Mouse (Mus musculus): ENCODE data around the gene Gm10436. TPM values are rescaled to one million over a fixed set of nuclear protein-coding genes. Genes with fewer than 3 reads are reported as not detected.
"Not testable (repeated sequence)": the region's sequence is repeated elsewhere in the genome, so short reads cannot be mapped to it uniquely, and the experiment has no call there.

Gm10436 gene
- 0.42 TPM in 1 of 2 replicates, not detected in the other for total RNA-seq (2012; rRNA removed)

DNA sequence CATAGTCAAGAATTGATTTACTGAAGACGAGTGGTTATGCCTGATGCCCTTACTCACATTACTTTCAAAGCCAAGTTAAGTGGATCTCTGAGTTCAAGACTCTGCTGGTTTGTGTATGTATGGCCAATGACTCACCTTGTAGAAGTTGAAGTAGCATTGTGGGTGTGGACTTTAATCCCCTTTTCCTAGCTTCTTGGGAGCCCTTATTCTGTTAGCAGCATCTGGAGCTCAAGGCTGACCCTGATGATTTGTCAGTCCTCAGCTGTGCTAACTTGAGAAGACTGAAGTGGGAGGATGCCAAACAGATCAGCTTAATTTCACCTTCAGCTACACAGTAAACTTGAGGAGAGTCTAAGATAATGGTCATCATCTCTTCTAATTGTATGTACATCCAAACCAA lies at the start of gene Gm10436:
Gene Gm10436 (minus strand): TSS at position 101 of the 400 bp plus-strand sequence.
- in situ Hi-C loops (cut with MboI; ENCODE audit: low sequenced_read_pairs in 2 of 2, unreplicated experiment in 2 of 2); DNase-seq (ENCODE audit: low read depth, low spot score); H3K4me1 ChIP-seq (ENCODE audit: control insufficient read depth in 2 of 2, insufficient read depth in 2 of 2, low read length in 2 of 2, poor library complexity in 1 of 2); H3K36me3 ChIP-seq (ENCODE audit: control insufficient read depth, insufficient read depth, low read length, poor library complexity, severe bottlenecking); H3K9me3 ChIP-seq (ENCODE audit: control insufficient read depth, insufficient read depth, low read depth, low read length); H3K9ac ChIP-seq (ENCODE audit: insufficient read depth, low read depth, low read length, poor library complexity, severe bottlenecking); H3K4me3 ChIP-seq (ENCODE audit: insufficient read depth in 1 of 2, low read depth in 1 of 2, low read length in 2 of 2, poor library complexity in 1 of 2, severe bottlenecking in 1 of 2); H3K27ac ChIP-seq (ENCODE audit: insufficient read depth, low read depth, low read length, poor library complexity, severe bottlenecking): not testable (repeated sequence)

DNA sequence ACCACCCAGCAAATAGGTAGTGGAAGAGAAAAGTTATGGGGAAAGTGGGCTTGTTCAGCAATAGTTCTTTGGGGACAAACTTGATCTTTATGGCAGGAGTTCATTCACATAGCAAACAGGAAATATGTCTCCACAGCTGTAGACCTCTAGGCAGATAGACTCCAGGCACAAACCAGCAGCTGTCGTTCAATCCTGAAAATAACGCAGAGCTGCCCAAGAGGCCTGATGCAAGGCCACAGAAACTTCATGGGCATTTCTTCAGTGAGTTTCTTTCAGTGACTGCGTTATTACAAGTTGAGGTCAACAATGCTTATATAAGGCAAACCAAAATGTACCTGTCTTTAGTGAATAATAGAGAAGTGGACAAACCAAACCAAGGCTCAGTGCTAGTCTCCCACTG lies 37.5 kb upstream of the Gm10436 start:
- no peaks in the 10 kb centered on the region for H3K9me3 ChIP-seq (ENCODE audit: control insufficient read depth, insufficient read depth, low read depth, low read length)
- H3K36me3 ChIP-seq (ENCODE audit: control insufficient read depth, insufficient read depth, low read length, poor library complexity, severe bottlenecking), result no peaks in the 10 kb centered on the region
- no peak for DNase-seq (ENCODE audit: low read depth, low spot score)
- no peak overlapping the region for H3K9ac ChIP-seq (ENCODE audit: insufficient read depth, low read depth, low read length, poor library complexity, severe bottlenecking)
- H3K4me3 ChIP-seq (ENCODE audit: insufficient read depth in 1 of 2, low read depth in 1 of 2, low read length in 2 of 2, poor library complexity in 1 of 2, severe bottlenecking in 1 of 2), result no peak overlapping the region
- no peak for TF ChIP-seq ZC3H11A (IDR thresholded peaks at IDR 0.05; ENCODE audit: borderline replicate concordance, low read depth, low read length)
- no peak for TF ChIP-seq ZNF384 (IDR thresholded peaks at IDR 0.05; ENCODE audit: low read depth, low read length)
- no peak for TF ChIP-seq HCFC1 (IDR thresholded peaks at IDR 0.05; ENCODE audit: borderline replicate concordance, insufficient read depth, low read length)
- no peak for TF ChIP-seq MAFK (IDR thresholded peaks at IDR 0.05; ENCODE audit: insufficient read depth, low read depth, low read length)
- no peak for TF ChIP-seq CHD2 (IDR thresholded peaks at IDR 0.05; ENCODE audit: low read depth, low read length)
- H3K4me1 ChIP-seq (ENCODE audit: control insufficient read depth in 2 of 2, insufficient read depth in 2 of 2, low read length in 2 of 2, poor library complexity in 1 of 2), result no peaks in the 10 kb centered on the region
- in situ Hi-C loops (cut with MboI; ENCODE audit: low sequenced_read_pairs in 2 of 2, unreplicated experiment in 2 of 2), result no loop called here
- H3K27ac ChIP-seq (ENCODE audit: insufficient read depth, low read depth, low read length, poor library complexity, severe bottlenecking), result no peak overlapping the region

DNA sequence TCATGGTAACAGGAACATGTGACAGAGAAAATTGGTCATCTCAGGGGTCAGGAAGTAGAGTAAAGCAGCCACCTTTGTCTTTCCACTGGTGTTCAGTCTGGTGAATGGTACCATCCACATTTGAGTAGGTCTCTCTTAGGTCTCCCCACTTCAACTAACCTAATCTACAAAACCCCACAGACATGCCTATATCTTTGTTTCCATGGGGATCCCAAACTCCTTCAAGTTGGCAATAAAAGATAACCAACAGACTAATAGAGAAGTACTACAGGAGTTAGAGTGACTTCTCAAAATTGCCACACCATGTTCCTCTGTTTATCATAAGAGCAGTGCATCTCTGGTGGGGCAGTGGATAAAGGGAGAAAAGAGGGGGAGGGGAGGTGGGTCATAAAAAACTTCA lies 36.2 kb upstream of the Gm10436 start:
- in situ Hi-C loops (cut with MboI; ENCODE audit: low sequenced_read_pairs in 2 of 2, unreplicated experiment in 2 of 2); H3K4me1 ChIP-seq (ENCODE audit: control insufficient read depth in 2 of 2, insufficient read depth in 2 of 2, low read length in 2 of 2, poor library complexity in 1 of 2); H3K36me3 ChIP-seq (ENCODE audit: control insufficient read depth, insufficient read depth, low read length, poor library complexity, severe bottlenecking); H3K4me3 ChIP-seq (ENCODE audit: insufficient read depth in 1 of 2, low read depth in 1 of 2, low read length in 2 of 2, poor library complexity in 1 of 2, severe bottlenecking in 1 of 2); H3K9ac ChIP-seq (ENCODE audit: insufficient read depth, low read depth, low read length, poor library complexity, severe bottlenecking); H3K27ac ChIP-seq (ENCODE audit: insufficient read depth, low read depth, low read length, poor library complexity, severe bottlenecking); DNase-seq (ENCODE audit: low read depth, low spot score); H3K9me3 ChIP-seq (ENCODE audit: control insufficient read depth, insufficient read depth, low read depth, low read length): not testable (repeated sequence)

DNA sequence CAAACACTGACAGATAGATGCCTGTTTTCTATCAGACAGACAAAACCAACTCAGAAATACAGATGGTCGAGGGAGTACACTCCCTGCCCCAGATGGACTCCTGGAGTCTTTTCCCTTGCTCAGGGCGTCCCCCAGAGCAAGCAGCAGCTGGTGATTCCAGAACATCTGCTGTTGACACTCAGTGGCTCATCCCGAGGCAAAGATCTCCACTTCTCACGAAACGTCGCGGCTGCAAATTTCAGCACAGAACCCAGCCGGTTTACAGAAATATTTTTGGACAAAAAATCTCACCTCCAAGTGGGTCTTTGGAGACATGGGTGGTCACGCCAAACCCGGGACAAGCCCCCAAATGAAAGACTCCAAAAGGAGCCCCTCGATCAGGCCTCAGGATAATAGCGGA lies 32.7 kb upstream of the Gm10436 start:
- TF ChIP-seq HCFC1 (IDR thresholded peaks at IDR 0.05; ENCODE audit: borderline replicate concordance, insufficient read depth, low read length) (no peak), ZNF384 (IDR thresholded peaks at IDR 0.05; ENCODE audit: low read depth, low read length) (no peak), ZC3H11A (IDR thresholded peaks at IDR 0.05; ENCODE audit: borderline replicate concordance, low read depth, low read length) (no peak), CHD2 (IDR thresholded peaks at IDR 0.05; ENCODE audit: low read depth, low read length) (no peak), MAFK (IDR thresholded peaks at IDR 0.05; ENCODE audit: insufficient read depth, low read depth, low read length) (no peak)
- no peaks in the 10 kb centered on the region for H3K4me1 ChIP-seq (ENCODE audit: control insufficient read depth in 2 of 2, insufficient read depth in 2 of 2, low read length in 2 of 2, poor library complexity in 1 of 2)
- no peaks in the 10 kb centered on the region for H3K9me3 ChIP-seq (ENCODE audit: control insufficient read depth, insufficient read depth, low read depth, low read length)
- no peak overlapping the region for H3K4me3 ChIP-seq (ENCODE audit: insufficient read depth in 1 of 2, low read depth in 1 of 2, low read length in 2 of 2, poor library complexity in 1 of 2, severe bottlenecking in 1 of 2)
- no peak overlapping the region for H3K9ac ChIP-seq (ENCODE audit: insufficient read depth, low read depth, low read length, poor library complexity, severe bottlenecking)
- in situ Hi-C loops (cut with MboI; ENCODE audit: low sequenced_read_pairs in 2 of 2, unreplicated experiment in 2 of 2), result no loop called here
- H3K36me3 ChIP-seq (ENCODE audit: control insufficient read depth, insufficient read depth, low read length, poor library complexity, severe bottlenecking), result no peaks in the 10 kb centered on the region
- H3K27ac ChIP-seq (ENCODE audit: insufficient read depth, low read depth, low read length, poor library complexity, severe bottlenecking), result no peak overlapping the region
- DNase-seq (ENCODE audit: low read depth, low spot score), result no peak

DNA sequence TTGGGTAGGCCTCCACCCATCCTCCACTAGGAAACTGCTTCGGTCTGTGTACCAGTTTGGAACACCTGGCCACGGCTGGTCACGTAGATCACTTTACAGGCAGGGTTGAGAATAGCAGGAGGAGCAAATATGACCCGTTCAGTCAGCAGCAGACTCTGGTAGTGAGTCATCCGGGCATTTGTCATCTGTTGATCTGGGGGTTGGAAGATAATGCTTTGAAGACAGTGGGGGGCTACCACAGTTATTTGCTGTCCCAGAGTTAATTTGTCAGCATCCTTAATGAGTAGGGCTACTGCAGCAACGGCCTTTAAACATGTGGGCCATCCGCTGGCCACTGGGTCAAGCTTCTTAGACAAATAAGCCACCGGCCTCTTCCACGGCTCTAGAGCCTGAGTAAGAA lies 29.6 kb upstream of the Gm10436 start:
- DNase-seq (ENCODE audit: low read depth, low spot score); H3K4me3 ChIP-seq (ENCODE audit: insufficient read depth in 1 of 2, low read depth in 1 of 2, low read length in 2 of 2, poor library complexity in 1 of 2, severe bottlenecking in 1 of 2); in situ Hi-C loops (cut with MboI; ENCODE audit: low sequenced_read_pairs in 2 of 2, unreplicated experiment in 2 of 2); H3K27ac ChIP-seq (ENCODE audit: insufficient read depth, low read depth, low read length, poor library complexity, severe bottlenecking); H3K4me1 ChIP-seq (ENCODE audit: control insufficient read depth in 2 of 2, insufficient read depth in 2 of 2, low read length in 2 of 2, poor library complexity in 1 of 2); H3K9me3 ChIP-seq (ENCODE audit: control insufficient read depth, insufficient read depth, low read depth, low read length); H3K9ac ChIP-seq (ENCODE audit: insufficient read depth, low read depth, low read length, poor library complexity, severe bottlenecking); H3K36me3 ChIP-seq (ENCODE audit: control insufficient read depth, insufficient read depth, low read length, poor library complexity, severe bottlenecking): not testable (repeated sequence)
